Mouse (Mus musculus) Patski (cell line): Measurements from ENCODE around the gene Gramd4. TPM values are rescaled to one million over a fixed set of nuclear protein-coding genes. Genes with fewer than 3 reads are reported as not detected.

Source experiments
- ATAC-seq: fragments of 100-300 bp; one replicate; pipeline ENCODE4 v1.8.0; 2021
- CTCF ChIA-PET: fragments of 350-600 bp; sonication (Branson Sonifier 250); formaldehyde crosslinking; loops from one replicate; lab custom pipeline; 2022; ENCODE audit warnings: inconsistent platforms; lab: Charles Lee
- POLR2A ChIA-PET: fragments of 350-600 bp; sonication (Branson Sonifier 250); formaldehyde crosslinking; loops from one replicate; lab custom pipeline; 2022; ENCODE audit warnings: antibody characterized with exemption, inconsistent platforms; lab: Charles Lee
- DNase-seq: peaks from one replicate; pipeline ENCODE4 v3.0.0-alpha.2; 2011; ENCODE audit warnings: low read depth, low spot score
- H3K27me3 ChIP-seq: fragments of 371-371 bp; one replicate; pipeline ENCODE4 v1.5.1; 2021
- CTCF ChIP-seq: fragments of 100-300 bp; IDR thresholded peaks from one replicate; pipeline ENCODE4 v1.5.1; 2021
- in situ Hi-C: fragments of 300-500 bp; cut with MboI; formaldehyde crosslinking; loops from 3 replicates; pipeline ENCODE4 v1.11.1; 2018; ENCODE audit warnings: low pct_unique_long_range_greater_than_20kb, mixed read lengths
- polyA plus RNA-seq: library from polyadenylated mRNA; unstranded; gene quantifications from one replicate; pipeline ENCODE4 v1.2.3, GENCODE M21; 2021

Gene Gramd4
- polyA plus RNA-seq, 1 experiment from 2014 or later: 44.1 TPM

DNA sequence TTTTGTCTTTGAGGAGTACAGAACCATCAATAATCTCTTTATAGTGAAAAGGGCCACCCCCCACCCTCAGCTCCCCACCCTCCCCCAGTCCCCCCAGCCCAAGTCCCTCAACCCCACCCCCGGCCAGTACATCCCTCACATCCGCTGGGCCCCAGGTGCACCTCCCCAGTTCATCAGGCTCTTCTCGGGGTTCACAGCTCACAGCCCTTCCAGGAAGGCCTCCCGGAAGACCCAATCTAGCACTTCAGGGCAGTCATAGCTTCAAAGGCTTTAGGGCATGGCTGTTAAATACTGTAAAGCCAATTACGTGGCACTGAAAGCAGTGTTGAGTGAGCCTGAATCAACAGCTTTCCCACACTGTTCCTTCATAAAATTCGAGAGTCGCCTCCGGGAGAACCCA is 29.6 kb upstream of the Gramd4 start:
- POLR2A ChIA-PET: interaction anchor here (0.6 kb wide), 1 partner anchor 23 kb away, joined by 3 read pairs; no protein-coding TSS in a partner anchor
- no peak for TF ChIP-seq CTCF
- ATAC-seq: no peak
- CTCF ChIA-PET: no interaction called here
- in situ Hi-C loops: no loop called here
- no peak for DNase-seq
- H3K27me3 ChIP-seq: no peaks in the 10 kb centered on the region

GRCm38 (mm10) chr15:86029981-86030380 is 27.5 kb upstream of the Gramd4 start:
- no peak for DNase-seq
- ATAC-seq: no peak
- no peak for TF ChIP-seq CTCF
- no peaks in the 10 kb centered on the region for H3K27me3 ChIP-seq
- ChIA-PET CTCF (interaction anchor here (1.7 kb wide), 1 partner anchor 117 kb away, joined by 6 read pairs; no protein-coding TSS in a partner anchor), POLR2A (interaction anchor here (1.2 kb wide), 1 partner anchor 81 kb away, joined by 3 read pairs; no protein-coding TSS in a partner anchor)
- in situ Hi-C loops: loop anchor here (10.0 kb wide), 1 partner anchor 65 kb away; no protein-coding TSS in a partner anchor

- no peak for ATAC-seq
- TF ChIP-seq CTCF: no peak
- DNase-seq: no peak
- ChIA-PET CTCF (interaction anchor here (0.9 to 1.3 kb wide), 8 partner anchors 9 to 124 kb away, joined by 3 to 5 read pairs (median 3); no protein-coding TSS in a partner anchor), POLR2A (interaction anchor here (1.0 to 2.1 kb wide), 4 partner anchors 41 to 115 kb away, joined by 3 to 8 read pairs (median 5); no protein-coding TSS in a partner anchor)
- H3K27me3 ChIP-seq: no peaks in the 10 kb centered on the region
- in situ Hi-C loops: loop anchor here (10.0 kb wide), 1 partner anchor 68 kb away; no protein-coding TSS in a partner anchor
Observed at GRCm38 (mm10) chr15:86032811-86033190, 24.7 kb upstream of the Gramd4 start.

- ChIA-PET CTCF (interaction anchor here (0.9 to 1.3 kb wide), 8 partner anchors 9 to 125 kb away, joined by 3 to 5 read pairs (median 3); no protein-coding TSS in a partner anchor), POLR2A (interaction anchor here (1.0 to 2.1 kb wide), 4 partner anchors 42 to 116 kb away, joined by 3 to 8 read pairs (median 5); no protein-coding TSS in a partner anchor)
- peak; percentile 24 for ATAC-seq
- H3K27me3 ChIP-seq: no peaks in the 10 kb centered on the region
- in situ Hi-C loops: loop anchor here (10.0 kb wide), 1 partner anchor 69 kb away; no protein-coding TSS in a partner anchor
- no peak for DNase-seq
- no peak for TF ChIP-seq CTCF
Observed at GRCm38 (mm10) chr15:86033191-86033841, 24.2 kb upstream of the Gramd4 start, which contains the start of gene Celsr1. Gene Celsr1 (minus strand): TSS chr15:86033777.

DNA sequence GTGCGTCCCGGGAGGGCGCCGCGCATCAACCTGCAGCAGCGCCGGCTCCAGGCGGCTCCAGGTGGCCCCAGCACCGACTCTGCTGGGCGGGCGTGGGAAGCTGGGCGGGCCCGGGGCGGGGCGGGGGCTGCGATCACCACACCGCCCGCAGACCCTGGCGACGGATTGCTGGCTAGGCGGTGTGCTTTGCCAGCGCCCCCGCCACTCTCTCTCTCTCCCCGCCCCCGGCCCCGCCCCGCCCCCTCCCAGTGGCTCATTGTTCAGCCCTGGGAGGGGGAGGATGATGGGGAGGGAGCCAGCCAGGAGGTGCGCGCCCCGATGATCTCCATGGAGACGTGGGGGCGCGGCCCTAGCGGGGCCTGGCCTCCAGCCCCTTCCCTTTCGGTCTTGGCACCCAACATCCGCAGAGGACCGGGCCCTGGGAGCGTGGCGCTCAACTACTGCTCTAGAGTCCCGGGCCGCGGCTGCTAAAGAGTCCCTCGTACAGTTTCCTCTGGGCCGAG is 23.4 kb upstream of the Gramd4 start:
- DNase-seq (no peak), ATAC-seq (peak; percentile 56)
- TF ChIP-seq CTCF: no peak
- no peaks in the 10 kb centered on the region for H3K27me3 ChIP-seq
- ChIA-PET POLR2A (interaction anchor here (1.0 to 2.1 kb wide), 4 partner anchors 43 to 116 kb away, joined by 3 to 8 read pairs (median 5); no protein-coding TSS in a partner anchor), CTCF (interaction anchor here (0.9 to 1.3 kb wide), 5 partner anchors 10 to 120 kb away, joined by 3 read pairs; no protein-coding TSS in a partner anchor)
- in situ Hi-C loops: loop anchor here (10.0 kb wide), 1 partner anchor 69 kb away; no protein-coding TSS in a partner anchor

DNA sequence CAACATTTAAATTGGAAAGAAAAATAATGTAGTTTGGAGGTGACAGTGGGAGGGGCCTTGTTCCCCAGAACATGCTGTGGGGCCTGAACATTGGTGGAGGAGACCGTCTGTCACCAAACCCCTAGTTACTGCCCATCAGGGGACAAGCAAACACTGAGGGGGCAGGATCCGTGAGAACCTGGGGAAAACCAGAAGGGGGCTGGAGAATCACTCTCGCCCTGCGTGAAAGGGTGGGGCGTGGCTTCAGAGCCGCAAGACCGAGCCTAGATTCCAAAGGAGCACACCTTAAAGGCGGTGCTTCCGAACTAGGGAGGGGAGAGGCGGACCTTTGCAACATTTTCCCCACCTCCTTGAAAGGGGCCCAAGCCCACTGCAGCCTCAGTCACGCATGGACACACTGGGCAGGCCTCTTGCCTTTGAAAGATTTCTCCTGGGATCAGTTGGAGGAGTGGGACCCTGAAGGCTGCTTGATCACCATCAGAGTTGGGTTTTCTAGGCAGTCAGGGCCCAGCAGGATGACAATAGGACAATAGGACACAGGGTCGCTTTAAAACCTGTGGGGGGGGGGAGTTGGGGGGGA is 22.6 kb upstream of the Gramd4 start:
- no peak for TF ChIP-seq CTCF
- DNase-seq (no peak), ATAC-seq (no peak)
- ChIA-PET CTCF (interaction anchor here (1.0 to 1.2 kb wide), 2 partner anchors 121 to 124 kb away, joined by 3 to 4 read pairs (median 4); no protein-coding TSS in a partner anchor), POLR2A (no interaction called here)
- no peaks in the 10 kb centered on the region for H3K27me3 ChIP-seq
- in situ Hi-C loops: loop anchor here (5.0 to 10.0 kb wide), 2 partner anchors 70 to 123 kb away; no protein-coding TSS in a partner anchor

- POLR2A ChIA-PET: no interaction called here
- DNase-seq (no peak), ATAC-seq (no peak)
- CTCF ChIA-PET: interaction anchor here (1.0 to 1.2 kb wide), 2 partner anchors 122 to 125 kb away, joined by 4 read pairs; no protein-coding TSS in a partner anchor
- TF ChIP-seq CTCF: no peak
- in situ Hi-C loops: loop anchor here (5.0 to 10.0 kb wide), 2 partner anchors 71 to 124 kb away; no protein-coding TSS in a partner anchor
- H3K27me3 ChIP-seq: no peaks in the 10 kb centered on the region
Observed at GRCm38 (mm10) chr15:86035913-86036312, 21.6 kb upstream of the Gramd4 start.

GRCm38 (mm10) chr15:86038802-86039201 is 18.7 kb upstream of the Gramd4 start:
- ATAC-seq (peak; percentile 19), DNase-seq (no peak)
- ChIA-PET POLR2A (interaction anchor here (0.8 to 1.2 kb wide), 2 partner anchors 125 to 136 kb away, joined by 3 to 6 read pairs; no protein-coding TSS in a partner anchor), CTCF (interaction anchor here (0.7 to 6.1 kb wide), 11 partner anchors 23 to 160 kb away, joined by 3 to 61 read pairs (median 3); partner anchors contain the start of gene Trmu)
- H3K27me3 ChIP-seq: no peaks in the 10 kb centered on the region
- no peak for TF ChIP-seq CTCF
- in situ Hi-C loops: loop anchor here (5.0 to 10.0 kb wide), 2 partner anchors 74 to 127 kb away; no protein-coding TSS in a partner anchor

DNA sequence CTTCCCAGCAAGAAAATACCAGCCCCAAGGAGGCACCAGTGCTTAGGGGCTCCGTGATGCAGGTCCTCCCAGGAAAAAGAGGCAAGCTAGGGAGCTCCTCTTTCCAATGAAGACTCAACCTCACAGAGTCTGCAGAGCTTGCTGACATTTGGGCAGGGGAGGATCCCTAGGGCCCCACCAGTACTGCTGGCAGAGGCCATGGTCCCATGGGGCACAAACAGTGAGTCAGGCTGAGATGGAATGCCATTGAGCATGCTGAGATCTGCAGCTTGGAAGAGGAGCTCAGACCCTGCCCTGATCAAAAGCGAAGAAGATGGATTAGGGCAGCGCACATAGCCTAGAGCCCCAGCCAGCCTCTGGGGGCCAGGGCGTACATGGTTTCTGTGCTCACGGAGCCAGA is 16.1 kb upstream of the Gramd4 start:
- ATAC-seq (no peak), DNase-seq (no peak)
- POLR2A ChIA-PET: interaction anchor here (1.1 kb wide), 1 partner anchor 131 kb away, joined by 3 read pairs; no protein-coding TSS in a partner anchor
- no peak for TF ChIP-seq CTCF
- in situ Hi-C loops: no loop called here
- no peaks in the 10 kb centered on the region for H3K27me3 ChIP-seq
- CTCF ChIA-PET: interaction anchor here (1.0 to 6.1 kb wide), 5 partner anchors 13 to 145 kb away, joined by 3 to 61 read pairs (median 9); no protein-coding TSS in a partner anchor
